Mouse (Mus musculus): Measurements from ENCODE around the gene Chd1l.

DNA sequence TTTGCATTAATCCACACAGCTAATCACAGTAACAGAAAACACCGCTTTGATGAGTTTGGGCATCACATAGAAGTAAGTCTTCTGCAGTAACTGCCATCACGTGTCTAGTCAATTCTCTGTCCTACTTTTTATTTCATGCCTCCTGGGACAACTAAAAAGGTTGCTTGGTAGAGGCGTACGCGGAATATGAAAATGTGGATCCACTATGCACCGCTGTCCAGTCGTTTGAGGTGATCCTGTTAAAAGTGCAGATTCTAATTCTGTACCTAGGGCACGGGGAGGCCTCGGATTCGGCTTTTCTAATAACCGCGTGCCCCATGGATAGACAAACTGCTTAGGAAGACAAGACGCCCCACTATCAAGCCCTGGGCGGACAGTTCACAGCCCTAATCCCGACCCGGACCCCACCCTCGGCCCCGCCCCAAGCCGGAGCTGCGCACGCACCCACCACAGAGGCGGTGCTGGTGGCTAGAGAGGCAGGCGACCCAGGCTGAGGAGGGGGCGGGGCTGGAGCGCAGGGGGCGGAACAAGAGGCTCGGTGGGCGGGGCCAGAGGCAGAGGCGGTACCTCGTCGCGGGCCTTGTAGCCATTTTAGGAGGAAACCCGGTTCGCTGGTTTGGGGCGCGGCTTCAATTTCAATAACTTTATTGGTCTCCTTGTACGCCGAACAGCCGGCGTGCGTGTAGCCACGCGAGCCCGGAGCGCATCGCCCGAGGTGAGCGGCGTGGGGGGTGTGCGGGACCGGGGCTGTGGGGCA is 47.8 kb upstream of the Chd1l start, which contains the start of gene Prkab2:
- TF ChIP-seq CTCF (IDR thresholded peaks at IDR 0.05; ENCODE audit: low read depth, low read length) (no peak), TAL1 (conservative IDR thresholded peaks at IDR 0.05; ENCODE audit: low read depth, low read length) (no peak), GATA2 (IDR thresholded peaks at IDR 0.05; ENCODE audit: borderline replicate concordance, low read depth, low read length) (no peak)
